Mouse (Mus musculus) olfactory bulb, adult 2 months (tissue): ENCODE results near the gene Tagln2. TPM values are rescaled to one million over a fixed set of nuclear protein-coding genes. Genes with fewer than 3 reads are reported as not detected.

Experiments
- H3K27ac ChIP-seq: fragments of 200-500 bp; 2 replicates; pipeline ENCODE4 v1.5.1; 2012; ENCODE audit warnings: low read depth, low read length; ENCODE audit not compliant: insufficient read depth
- H3K4me1 ChIP-seq: fragments of 200-500 bp; 2 replicates; pipeline ENCODE4 v1.6.1; 2012; ENCODE audit warnings: low read length; ENCODE audit not compliant: control insufficient read depth, insufficient read depth
- H3K4me3 ChIP-seq: fragments of 200-500 bp; 2 replicates; pipeline ENCODE4 v1.5.1; 2012; ENCODE audit warnings: mild to moderate bottlenecking, low read depth, low read length, moderate library complexity; ENCODE audit not compliant: insufficient read depth
- CTCF ChIP-seq: fragments of 200-500 bp; IDR thresholded peaks from 2 replicates; pipeline ENCODE4 v1.5.1; 2012; ENCODE audit warnings: low read depth, mild to moderate bottlenecking, low read length, moderate library complexity; ENCODE audit not compliant: insufficient read depth
- POLR2A ChIP-seq: fragments of 200-500 bp; IDR thresholded peaks from 2 replicates; pipeline ENCODE4 v1.6.1; 2012; ENCODE audit warnings: mild to moderate bottlenecking, low read depth, low read length, moderate library complexity; ENCODE audit not compliant: insufficient read depth
- WGBS: fragments of 180-500 bp; shearing (Covaris S2); methylation state at CpG from one replicate; pipeline ENCODE4 v1.1.7; 2018; 5-methylcytosine and 5-hydroxymethylcytosine counted together
- polyA plus RNA-seq: library from polyadenylated mRNA; stranded (reverse); fragments of >200 nt; gene quantifications from 2 replicates; pipeline ENCODE4 v1.2.4, GENCODE M21; 2012; ENCODE audit warnings: low replicate concordance; ENCODE audit not compliant: missing spikeins, insufficient read depth, insufficient read length

Tagln2 gene
- polyA plus RNA-seq, 1 experiment = not detected

DNA sequence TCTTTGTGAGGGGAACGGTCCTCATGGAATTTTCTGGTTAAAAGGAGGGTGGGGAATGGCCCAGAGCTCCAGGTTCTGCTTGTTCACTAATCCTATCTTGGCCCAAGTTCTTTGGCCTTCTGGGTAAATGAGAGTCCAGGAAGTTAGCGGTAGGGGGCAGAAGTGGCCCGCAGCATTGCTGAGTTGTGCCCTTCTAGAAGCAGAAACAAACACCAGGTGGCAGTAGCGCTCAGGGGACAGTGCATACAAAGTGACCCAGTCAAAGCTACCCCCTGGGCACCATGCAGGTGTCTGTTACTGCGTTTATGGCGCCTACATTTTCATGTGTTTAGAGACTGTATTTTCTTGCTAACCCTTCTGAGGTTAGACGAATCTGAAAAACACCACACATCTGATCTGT lies 28.9 kb downstream of the Tagln2 start:
- peaks cover 18% of the 10 kb centered on the region for H3K4me1 ChIP-seq
- no peak overlapping the region for H3K27ac ChIP-seq
- WGBS = 14% methylated on average over 7 of the region's 7 CpGs
- H3K4me3 ChIP-seq = no peak overlapping the region
- peak; percentile 89 for TF ChIP-seq CTCF
- no peak for TF ChIP-seq POLR2A

DNA sequence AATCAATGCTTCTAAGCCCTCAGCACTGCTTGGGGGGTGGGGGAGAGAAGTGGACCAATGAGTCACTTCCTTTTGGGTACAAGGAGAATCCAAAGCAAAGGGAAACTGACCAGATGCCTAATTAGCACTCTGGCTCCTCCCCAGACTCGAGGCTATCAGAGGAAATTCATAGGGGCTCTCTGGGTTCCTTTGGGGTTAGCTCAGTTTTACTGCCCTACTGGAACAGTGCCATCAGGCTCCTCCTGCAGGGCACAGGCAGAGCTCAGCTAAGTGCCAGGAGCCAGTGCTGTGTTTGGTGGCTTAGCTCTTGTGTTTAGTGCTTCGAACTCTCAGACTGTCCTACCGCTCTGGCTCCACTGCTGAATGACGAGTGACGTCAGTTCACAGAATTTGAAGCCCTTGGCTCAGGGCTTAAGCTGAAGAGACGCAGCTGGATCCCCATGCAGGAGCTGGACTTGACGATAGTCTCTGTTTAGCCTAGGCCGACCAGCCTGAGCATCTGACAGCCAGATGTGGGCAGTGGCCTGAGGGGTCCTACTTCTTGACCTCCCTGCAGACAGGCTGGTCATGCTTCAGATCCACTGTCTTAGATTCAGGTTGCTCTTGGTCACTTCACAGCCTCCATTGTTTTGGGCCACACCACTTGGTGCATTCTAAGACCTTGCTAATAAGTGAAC lies 30.8 kb downstream of the Tagln2 start:
- TF ChIP-seq CTCF (no peak), POLR2A (no peak)

DNA sequence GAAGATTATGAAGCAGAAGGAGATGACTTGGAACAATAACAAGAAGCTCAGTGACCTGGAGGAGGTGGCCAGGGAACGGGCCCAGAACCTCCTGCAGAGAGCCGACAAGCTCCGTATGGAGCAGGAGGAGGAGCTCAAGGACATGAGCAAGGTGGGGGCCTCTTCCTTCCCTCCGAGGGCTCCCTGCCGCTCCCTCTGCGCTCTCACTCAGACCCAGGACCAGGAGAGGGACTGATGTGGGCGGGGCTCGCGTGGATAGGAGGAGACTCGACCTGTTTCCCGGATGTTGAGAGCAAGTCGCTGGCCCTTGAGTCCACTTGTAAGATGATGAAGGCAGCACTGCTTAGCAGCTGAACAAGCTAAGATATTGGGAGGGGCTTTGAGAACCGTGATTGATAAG lies 32.7 kb downstream of the Tagln2 start:
- H3K27ac ChIP-seq = no peak overlapping the region
- peaks cover 12% of the 10 kb centered on the region for H3K4me1 ChIP-seq
- H3K4me3 ChIP-seq = no peak overlapping the region
- 36% methylated on average over 13 of the region's 13 CpGs for WGBS
- TF ChIP-seq POLR2A = no peak
- TF ChIP-seq CTCF = no peak

More for the DNA sequence above, 30.8 kb downstream of the Tagln2 start:
- Histone ChIP-seq H3K4me1 (peaks cover 15% of the 10 kb centered on the region), H3K4me3 (no peak overlapping the region), H3K27ac (no peak overlapping the region)
- 68% methylated on average over 8 of the region's 8 CpGs for WGBS

DNA sequence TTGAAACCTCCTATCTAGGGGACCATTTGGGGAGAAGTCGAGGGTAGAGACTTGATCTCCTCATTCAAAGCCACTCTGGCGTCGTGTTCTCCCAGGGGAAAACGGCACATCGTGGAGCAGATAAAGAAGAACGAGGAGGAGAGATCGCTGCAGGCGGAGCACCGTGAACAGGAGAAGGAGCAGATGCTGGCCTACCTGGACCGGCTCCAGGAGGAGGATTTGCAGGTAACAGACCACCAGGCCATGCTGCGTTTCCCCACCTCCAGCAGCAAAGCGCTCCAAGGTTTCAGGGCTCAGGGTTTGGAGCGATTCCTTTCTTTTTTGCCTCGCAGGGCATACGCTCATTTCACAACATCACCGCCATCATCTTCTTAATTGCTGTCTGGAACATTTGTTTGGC lies 35.3 kb downstream of the Tagln2 start:
- 91% methylated on average over 16 of the region's 16 CpGs for WGBS

DNA sequence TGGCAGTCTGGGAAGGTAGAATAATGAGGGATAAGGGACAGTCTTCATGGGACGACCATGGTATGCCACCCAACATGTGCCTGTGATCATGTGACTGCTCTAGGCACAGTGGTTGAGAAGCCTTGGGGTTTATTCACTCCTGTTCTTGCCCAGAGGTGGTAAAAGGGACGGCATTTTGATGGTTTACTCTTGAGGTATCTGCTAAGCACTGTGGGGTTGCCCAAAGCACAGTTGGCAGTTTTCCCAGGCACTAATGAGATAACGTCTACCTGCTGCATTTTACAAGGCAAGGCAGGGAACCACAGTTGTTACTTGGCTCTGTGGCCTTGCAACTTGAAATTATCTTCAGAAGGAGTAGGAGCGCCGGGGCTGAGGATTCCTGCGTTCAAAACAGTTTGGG lies 40.0 kb downstream of the Tagln2 start:
- Histone ChIP-seq H3K4me1 (peaks cover 11% of the 10 kb centered on the region; the same call in 1 of the 2 replicates), H3K27ac (no peak overlapping the region), H3K4me3 (no peak overlapping the region)
- WGBS = 48% methylated on average over 6 of the region's 6 CpGs
- TF ChIP-seq POLR2A = no peak
- no peak for TF ChIP-seq CTCF

More for the DNA sequence above, 35.3 kb downstream of the Tagln2 start:
- Histone ChIP-seq H3K4me1 (peaks cover 14% of the 10 kb centered on the region), H3K4me3 (no peak overlapping the region), H3K27ac (no peak overlapping the region)
- TF ChIP-seq POLR2A (no peak), CTCF (no peak)

DNA sequence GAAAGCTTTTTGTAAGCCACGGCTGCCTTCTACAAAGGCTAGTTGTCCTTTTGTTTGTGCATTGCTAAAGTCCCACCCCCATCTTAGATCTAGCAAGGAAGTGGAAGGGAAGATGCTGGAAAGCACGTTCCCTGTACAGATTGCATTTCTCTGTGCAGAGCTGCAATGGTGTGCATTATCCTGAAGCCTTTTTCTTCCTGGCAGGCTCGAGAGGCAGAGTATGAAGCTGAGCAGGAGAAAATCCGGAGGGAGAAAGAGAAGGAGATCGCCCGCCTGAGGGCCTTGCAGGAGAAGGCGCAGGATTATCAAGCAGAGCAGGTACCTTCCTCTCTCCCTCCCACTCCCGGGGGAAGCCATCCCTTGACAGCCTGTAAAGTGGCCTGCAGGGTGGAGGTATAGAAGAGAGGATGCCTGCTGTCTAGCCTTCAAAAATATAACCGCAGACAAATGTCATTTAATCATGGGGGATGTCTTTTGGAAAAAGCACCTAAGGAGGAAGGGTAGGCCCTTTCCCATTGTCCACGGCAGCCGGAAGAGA lies 40.5 kb downstream of the Tagln2 start:
- WGBS = 49% methylated on average over 11 of the region's 11 CpGs
- Histone ChIP-seq H3K4me3 (no peak overlapping the region), H3K4me1 (peaks cover 11% of the 10 kb centered on the region; the same call in 1 of the 2 replicates), H3K27ac (no peak overlapping the region)
- TF ChIP-seq POLR2A (no peak), CTCF (no peak)

DNA sequence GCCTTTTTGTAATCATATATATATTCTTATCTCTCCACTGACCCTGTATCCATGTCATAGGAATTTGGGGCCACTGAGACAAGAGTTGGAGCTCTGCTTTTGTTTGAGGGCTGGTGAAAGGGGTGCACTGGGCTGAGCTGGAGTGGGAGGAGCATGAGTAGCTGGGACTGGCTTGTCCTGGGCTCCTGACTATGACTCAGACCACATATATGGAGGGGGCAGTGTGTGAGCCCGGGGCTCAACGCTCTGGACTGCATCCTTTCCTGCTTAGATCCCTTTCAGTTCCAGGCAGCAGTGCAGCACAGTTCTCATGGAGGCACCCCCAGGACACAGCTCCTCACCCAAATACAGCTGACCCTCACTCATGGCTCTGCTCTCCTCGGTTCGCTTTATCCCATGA lies 46.2 kb downstream of the Tagln2 start:
- TF ChIP-seq POLR2A = no peak
- no peak for TF ChIP-seq CTCF
- 85% methylated on average over 4 of the region's 4 CpGs for WGBS
- Histone ChIP-seq H3K4me1 (peaks cover 13% of the 10 kb centered on the region), H3K4me3 (no peak overlapping the region), H3K27ac (no peak overlapping the region)

DNA sequence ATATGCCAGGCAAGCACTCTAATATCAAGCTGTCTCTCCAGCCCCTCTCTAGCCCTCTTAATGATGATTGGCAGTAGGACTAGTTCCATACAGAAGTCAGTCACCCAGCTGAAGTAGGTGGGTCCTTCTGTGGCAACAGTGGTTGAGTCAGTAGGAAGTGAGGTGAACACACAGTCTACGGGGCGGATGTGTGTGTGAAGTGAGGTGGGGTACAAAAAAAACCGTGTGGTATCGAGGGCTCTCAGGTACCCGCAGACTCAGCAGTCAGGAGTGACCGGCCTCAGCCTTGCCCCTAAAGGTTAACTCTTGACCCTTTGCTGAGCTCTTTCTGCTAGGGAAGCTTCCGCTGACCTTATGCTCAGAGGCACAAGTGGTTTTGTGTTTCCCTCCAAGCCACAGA lies 48.7 kb downstream of the Tagln2 start:
- 81% methylated on average over 7 of the region's 7 CpGs for WGBS
- Histone ChIP-seq H3K4me3 (no peak overlapping the region), H3K27ac (no peak overlapping the region), H3K4me1 (peaks cover 11% of the 10 kb centered on the region)
- TF ChIP-seq CTCF = no peak
- TF ChIP-seq POLR2A = no peak

DNA sequence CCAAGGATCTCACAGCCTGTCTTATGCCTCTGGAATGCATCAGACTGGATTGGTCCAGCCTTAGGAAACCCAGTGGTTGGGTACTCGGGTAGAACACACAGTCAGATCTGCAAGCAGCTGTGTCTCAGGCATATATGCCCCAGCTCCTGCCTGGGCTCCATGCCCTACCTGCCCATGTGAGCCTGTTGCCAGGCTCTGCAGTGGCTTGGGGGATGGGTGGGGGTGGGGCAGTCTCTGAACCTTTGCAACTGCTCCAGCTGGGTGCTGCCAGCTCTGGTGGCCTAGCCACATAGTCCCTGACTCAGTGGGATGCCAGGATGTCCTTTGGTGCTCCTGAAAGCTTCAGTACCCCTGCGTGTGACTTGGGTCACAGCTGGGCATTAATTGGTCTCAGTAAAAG lies 49.5 kb downstream of the Tagln2 start:
- Histone ChIP-seq H3K4me1 (peaks cover 11% of the 10 kb centered on the region), H3K27ac (no peak overlapping the region), H3K4me3 (no peak overlapping the region)
- 52% methylated on average over 2 of the region's 2 CpGs for WGBS
- TF ChIP-seq CTCF (no peak), POLR2A (no peak)

DNA sequence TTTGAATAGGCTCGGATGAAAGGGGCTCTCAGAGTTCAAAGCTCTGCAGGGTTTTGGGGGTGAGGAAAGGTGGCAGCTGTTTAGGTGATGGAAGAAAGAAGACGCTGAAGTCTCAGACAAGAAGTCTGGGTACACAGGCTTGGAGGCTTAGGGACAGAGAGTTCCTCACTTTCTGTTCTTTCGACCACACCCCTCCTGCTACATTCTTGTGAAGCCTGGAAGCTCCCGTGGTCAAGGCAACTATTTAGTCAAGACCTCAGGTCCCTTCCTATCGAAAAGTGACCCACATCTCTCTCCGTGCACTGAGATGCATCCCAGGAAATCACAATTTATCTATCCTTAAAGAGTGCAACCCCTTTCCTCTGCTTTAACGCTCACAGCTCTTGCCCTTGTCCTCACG lies 49.9 kb downstream of the Tagln2 start:
- Histone ChIP-seq H3K4me1 (peaks cover 11% of the 10 kb centered on the region), H3K27ac (no peak overlapping the region), H3K4me3 (0 out of 2 replicates have a peak overlapping the region, but pooled peaks have one; percentile 24)
- WGBS = 28% methylated on average over 8 of the region's 8 CpGs
- TF ChIP-seq CTCF = no peak
- no peak for TF ChIP-seq POLR2A
